Mouse (Mus musculus) c-Kit-positive CD71-negative TER-119-negative erythroid progenitor cells, embryonic 14.5 days (primary cell): ENCODE measurements around the gene Mrtfb.

ENCODE experiments used
- DNase-seq: peaks from one replicate; pipeline ENCODE4 v3.0.0-alpha.2; 2013; ENCODE audit warnings: low read depth

The Mrtfb gene

GRCm38 (mm10) chr16:13353927-13354326, 97.6 kb downstream of the Mrtfb start:
- DNase-seq = no peak

GRCm38 (mm10) chr16:13354431-13354830, 98.2 kb downstream of the Mrtfb start:
- no peak for DNase-seq

DNA sequence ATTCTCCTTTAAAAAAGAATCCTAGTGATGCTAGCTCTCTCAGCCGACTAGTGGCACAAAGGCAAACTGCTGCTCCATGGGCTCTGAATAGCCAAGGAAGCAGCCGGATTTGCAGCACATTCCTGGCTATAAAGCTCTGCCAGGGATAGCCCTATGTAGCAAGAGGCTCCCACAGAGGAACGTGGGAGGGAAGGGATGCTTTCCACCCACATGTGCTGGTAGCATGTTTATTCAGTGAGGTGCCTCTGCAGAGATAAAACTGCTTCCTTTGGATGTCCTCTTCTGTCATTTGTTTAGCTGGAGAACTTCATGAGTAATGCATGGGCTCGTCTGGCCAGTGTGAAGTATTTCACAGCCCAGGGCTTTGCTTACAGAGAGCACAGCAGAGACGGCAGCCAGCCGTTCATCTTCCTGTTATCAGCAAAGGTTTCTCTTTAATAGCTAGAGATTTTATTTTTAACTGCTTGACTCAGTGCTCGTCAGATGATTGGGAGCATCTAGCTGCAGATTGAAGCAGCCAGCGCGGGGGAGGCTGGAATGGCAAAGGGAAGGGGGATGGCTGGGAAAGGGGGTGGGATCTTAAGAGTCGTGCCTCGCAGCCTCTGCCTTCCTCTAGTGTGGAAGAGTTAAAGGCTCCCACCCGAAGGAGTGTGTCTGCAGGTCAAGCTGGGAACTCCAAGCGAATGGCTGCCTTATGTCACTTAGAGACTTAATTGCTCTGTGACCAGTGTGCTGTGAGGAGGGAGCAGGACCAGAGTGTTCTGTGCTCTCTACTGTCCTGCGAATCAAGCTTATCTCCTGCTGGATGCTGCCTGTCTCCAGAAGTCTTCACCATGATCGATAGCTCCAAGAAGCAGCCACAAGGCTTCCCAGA, 101.8 kb downstream of the Mrtfb start:
- DNase-seq = no peak

GRCm38 (mm10) chr16:13358741-13359140, 102.5 kb downstream of the Mrtfb start:
- DNase-seq = no peak

GRCm38 (mm10) chr16:13359405-13359858, 103.2 kb downstream of the Mrtfb start:
- DNase-seq = no peak

GRCm38 (mm10) chr16:13360208-13360607, 103.9 kb downstream of the Mrtfb start:
- DNase-seq = no peak

DNA sequence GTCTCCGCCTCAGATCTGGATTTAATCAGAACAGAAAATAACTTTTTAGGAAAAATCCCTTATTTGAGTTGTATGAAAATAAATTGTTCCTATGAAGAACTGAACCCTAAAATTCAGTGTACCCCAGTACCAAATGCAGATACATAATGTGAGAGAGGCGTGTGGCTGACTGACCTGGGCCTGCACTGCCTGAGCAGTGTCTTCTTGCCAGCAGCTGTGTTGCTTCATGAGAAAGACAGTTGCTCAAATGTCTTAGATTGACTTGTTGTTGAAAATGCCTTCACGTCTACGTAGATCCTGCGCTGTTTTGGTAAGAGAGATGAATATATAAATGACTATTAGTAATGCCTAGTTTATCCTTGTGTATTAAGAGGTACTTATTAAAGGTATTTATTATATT, 104.6 kb downstream of the Mrtfb start:
- no peak for DNase-seq

- DNase-seq = no peak
Observed at GRCm38 (mm10) chr16:13363141-13363540, 106.9 kb downstream of the Mrtfb start.

DNA sequence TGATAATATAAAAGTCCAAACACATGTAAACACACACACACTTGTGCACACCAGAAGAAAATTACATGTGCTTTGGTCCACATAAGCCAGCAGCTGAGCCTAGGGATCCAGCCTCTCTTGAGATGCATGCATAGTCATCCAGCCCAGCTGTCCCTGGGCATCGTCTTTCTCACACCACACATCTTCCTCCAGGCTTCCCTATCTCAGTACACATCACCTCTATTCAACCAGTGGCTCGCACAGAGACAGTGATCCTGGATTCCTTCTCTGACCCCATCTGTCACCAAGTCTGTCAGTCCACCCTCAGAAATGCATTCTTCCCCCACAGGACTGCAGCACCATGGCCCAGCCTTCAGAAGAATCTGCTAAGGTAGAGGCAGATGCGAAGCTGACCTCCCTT, 107.9 kb downstream of the Mrtfb start:
- DNase-seq = no peak

DNA sequence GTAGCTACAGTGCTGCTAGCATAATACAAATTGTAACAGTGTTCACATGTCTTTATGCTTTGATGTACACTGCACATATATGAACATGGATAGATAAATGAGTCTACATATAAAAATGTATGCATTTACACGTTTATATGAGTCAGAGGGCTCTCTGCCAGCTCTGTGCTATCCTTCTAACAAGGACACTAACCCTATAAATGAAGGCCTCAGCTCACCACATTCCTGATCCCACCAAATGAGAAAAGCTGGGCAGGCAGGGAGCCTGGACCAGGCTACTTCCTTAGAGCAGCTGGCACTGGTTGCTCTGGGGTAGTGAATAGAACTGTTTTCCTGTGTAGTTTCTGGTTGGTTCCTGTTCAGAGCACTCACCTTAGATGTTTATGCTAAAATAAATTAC, 110.0 kb downstream of the Mrtfb start:
- no peak for DNase-seq

- DNase-seq = no peak
Observed at GRCm38 (mm10) chr16:13366802-13367465, 110.7 kb downstream of the Mrtfb start.

DNA sequence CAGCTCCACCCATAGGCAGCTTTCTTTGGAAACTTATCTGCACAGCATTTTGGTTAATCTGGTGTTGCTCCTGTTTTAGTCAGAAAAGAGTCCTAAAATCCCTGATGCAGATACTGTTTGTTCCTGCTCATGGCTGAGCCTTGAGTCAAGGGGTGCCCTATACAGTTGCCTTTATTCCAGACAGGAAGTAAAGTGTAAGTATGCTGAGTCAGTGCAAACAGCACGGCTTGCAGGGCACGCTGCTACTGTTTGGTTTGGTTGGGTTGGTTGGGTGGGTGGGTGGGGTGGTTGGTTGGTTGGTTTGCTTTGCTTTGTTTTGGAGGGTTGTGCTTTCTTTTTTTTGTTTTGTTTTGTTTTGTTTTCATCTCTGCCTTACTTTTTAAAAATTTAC, 111.2 kb downstream of the Mrtfb start:
- DNase-seq = no peak

GRCm38 (mm10) chr16:13368645-13369044, 112.4 kb downstream of the Mrtfb start:
- DNase-seq = no peak

GRCm38 (mm10) chr16:13371740-13372287, 115.5 kb downstream of the Mrtfb start:
- DNase-seq = peak; percentile 55

DNA sequence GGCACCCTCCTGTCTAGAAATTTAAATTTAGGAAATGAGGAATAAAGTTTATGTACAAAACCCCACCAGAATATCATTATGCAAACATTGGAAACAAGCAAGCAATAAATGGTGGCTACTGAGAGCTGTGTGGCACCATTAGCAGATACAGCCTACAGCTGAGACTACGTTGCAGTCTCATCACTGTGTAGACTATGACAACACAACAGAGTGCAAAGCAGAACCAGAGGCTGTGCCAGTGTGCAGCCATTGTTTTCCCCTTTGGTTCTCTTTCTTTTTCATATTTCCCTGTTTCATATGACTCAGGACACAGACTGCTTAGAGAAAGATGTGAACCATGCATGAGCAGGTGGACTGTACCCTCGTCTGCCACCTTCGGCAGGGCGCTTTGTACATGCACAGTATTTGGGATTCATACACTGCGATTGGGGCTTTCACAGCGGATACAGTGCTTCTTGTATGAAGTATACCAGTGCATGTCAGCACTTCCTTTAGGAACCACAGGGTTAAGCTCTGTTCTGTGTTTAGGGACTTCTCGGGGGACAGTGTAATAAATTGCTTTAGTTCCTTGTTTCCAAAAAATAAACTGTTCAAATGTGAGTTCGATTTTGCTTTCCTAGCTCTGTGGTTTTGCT, 116.7 kb downstream of the Mrtfb start:
- DNase-seq = no peak

DNA sequence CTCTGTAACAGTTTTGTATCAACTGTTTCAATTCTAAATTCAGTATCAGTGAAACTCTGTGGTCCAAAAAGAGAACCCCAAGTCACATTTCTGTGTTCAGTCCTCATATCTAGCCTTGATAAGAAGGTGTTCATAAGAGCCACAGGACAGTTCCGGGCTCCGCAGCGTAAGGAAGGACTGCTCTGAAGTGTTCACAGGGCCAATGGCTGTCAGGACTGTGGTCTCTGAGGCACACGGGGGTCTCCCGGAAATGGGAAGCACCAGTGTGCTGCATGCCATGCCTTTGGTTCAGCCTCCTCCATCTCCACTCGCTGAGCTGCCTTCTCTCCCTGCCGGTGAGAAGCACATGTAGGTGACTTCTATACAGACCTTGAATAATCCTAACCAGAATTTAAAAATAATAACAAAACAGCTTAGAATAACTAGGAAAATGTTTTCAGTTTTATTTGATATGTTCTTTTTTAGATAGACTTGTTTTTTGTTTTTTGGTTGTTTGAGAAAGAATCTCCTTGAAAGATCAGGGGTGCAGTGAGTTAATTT, 120.7 kb downstream of the Mrtfb start:
- no peak for DNase-seq

DNA sequence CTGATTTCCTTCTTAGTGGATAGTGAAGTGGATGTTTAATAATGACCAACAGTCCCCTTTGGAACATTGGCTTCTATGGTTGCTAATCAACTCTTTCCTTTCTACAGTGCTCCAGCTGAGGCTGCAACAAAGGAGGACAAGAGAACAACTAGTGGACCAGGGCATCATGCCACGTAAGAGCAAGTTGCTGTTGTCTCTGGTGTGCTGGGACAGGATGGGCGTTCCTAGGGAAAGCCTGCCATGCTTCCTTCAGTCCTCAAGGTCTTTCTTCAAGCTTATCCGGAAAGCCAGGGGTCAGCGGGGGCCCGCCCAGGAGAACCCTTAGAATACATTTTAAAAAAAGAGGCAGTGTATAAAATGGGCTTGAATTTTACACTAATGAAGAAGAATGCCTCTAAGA, 121.9 kb downstream of the Mrtfb start:
- DNase-seq = no peak

- DNase-seq = no peak
Observed at GRCm38 (mm10) chr16:13379865-13380264, 123.6 kb downstream of the Mrtfb start.

DNA sequence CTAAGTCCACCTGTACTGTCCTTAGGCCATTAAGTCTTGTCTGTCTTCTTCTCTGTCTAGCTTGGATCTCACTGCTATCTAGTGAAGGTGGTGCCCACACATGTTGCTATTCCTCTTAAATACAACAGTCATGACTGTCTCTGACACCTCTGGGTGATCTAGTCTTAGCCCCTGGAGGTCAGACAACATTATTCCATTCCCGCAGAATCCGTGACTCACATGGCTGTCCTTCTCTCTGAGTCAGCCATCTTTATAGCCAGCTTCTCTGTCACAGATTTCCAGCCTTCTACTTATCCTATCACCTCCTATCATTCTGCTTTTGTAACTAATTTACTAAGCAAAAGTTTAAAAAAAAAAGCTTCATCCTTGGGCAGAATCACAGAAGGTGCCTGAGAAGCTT, 125.5 kb downstream of the Mrtfb start:
- DNase-seq = no peak

GRCm38 (mm10) chr16:13387306-13387705, 131.0 kb downstream of the Mrtfb start:
- no peak for DNase-seq

DNA sequence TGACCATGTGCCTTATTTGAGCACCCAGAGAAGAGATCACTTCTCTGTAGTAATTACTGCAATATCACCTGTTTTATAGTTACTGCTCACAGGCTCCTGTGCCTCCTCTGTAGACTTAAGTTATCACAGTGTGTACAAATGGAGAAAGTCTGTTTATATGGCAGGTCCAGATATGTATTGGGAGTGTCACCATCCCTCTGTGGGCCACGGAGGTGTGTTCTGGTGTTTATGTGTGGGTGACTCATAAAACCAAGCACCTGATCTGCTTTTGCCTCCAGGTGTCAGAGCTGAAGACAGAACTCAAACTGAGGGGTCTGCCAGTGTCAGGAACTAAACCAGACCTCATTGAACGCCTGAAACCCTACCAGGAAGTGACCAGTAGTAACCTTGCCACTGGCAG, 144.1 kb downstream of the Mrtfb start:
- no peak for DNase-seq

DNA sequence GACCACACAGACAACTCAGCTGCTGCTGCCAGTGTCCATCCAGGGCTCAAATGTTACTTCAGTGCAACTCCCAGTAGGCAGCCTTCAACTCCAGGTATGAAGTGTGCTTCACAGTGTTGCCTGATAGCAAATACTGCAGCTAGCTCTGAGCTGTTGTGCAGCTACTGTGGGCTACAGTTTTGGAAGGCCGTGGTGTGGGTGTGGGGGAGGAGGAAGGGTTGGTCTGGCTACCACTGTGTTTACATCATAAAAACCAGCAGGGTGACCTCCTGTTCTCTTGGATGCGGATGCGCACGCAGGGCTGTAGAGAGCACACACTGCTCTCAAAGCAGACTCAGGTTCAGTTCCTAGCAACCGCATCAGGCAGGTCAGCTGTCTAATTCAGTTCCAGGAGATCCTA, 145.3 kb downstream of the Mrtfb start:
- no peak for DNase-seq
